Mouse (Mus musculus) MEL-GATA-1-ER (cell line): ENCODE measurements around the gene Ate1.
A peak's percentile ranks its signal among the peaks of the same experiment; 100 is the strongest.
"Not testable (repeated sequence)": the region's sequence is repeated elsewhere in the genome, so short reads cannot be mapped to it uniquely, and the experiment has no call there.

ENCODE experiments used
- DNase-seq: peaks from one replicate; pipeline ENCODE4 v3.0.0-alpha.2; 2012; ENCODE audit warnings: low read depth; ENCODE audit errors: extremely low read depth

Gene Ate1

GRCm38 (mm10) chr7:130520049-130520425 is at the start of gene Ate1:
TSS of gene Ate1 (minus strand) at chr7:130520369.
- no peak for DNase-seq

GRCm38 (mm10) chr7:130568783-130569436 is 48.7 kb upstream of the Ate1 start:
- DNase-seq = no peak

DNA sequence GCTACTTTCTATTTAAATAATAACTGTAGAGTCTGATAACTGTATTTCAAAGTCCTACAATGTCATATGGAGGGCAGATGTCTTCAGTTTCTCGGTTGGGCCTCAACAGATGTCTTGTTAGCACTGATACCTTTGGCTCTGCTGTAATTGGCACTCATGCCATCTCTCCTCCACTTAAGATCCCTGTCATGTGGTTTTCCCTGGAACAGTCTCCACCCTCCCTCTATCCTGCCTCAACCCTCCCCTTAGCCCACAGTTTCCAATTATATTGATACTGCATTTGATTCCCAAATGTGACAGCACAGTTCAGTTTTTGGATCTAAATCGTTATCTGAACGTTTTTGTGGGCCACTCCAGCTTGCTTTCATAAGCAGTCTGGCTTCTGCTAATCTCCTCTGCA is 44.4 kb upstream of the Ate1 start:
- no peak for DNase-seq

DNA sequence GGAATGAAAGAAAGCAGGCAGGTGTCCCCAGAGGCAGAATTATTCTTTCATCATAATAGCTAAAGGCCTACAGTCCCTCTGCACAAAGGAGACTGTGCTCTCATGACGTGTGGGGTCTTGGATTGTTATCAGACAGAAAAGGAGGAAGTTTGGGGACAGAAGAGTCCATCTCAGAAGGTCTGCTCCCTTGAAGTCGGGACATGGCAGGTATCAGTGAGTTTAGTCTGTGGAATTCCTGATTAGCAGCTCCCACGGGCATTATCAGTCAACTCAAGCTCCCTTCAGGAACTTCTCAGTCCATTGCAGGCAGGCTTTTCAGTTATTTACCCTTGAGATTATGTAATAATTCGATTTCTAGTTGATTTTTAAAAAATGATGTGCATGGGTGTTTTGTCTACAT is 43.7 kb upstream of the Ate1 start:
- DNase-seq = peak; percentile 24

DNA sequence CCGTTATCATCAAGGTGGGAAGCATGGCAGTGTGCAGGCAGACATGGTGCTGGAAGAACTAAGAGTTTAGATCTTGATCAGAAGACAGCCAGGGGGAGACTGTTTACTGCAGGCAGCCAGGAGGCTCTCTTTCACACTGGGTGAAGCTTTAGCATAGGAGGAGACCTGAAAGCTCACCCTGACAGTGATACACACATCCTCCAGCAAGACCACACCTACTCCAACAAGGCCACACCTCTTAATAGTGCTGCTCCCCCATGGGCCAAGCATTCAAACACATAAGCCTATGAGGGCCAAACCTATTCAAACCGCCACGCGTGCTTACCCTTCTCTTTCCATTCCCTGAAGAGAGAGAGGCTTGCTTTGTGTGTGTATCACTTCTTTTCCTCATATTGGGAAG is 43.1 kb upstream of the Ate1 start:
- no peak for DNase-seq

GRCm38 (mm10) chr7:130560933-130561332 is 40.8 kb upstream of the Ate1 start:
- DNase-seq = peak; percentile 27

GRCm38 (mm10) chr7:130558592-130558991 is 38.4 kb upstream of the Ate1 start:
- DNase-seq = no peak

DNA sequence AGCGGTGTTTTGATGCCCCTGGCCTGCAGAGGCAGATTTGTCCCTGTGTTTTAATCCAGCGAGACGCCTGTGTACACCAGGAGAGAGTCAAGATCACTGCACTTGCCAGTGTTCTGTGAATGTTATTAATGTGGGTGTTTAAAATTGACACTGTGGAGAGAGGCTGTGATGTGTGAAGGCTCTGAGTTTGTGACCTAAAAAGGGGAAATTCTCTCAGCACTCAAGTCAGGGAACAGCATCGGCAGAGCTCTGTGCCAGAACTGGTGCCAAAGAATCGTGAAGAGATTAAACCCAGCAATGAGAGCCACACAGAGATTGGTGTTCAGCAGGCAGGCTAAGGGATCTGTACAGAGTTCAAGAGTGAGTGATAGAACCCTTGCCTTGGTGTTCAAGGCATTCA is 35.4 kb upstream of the Ate1 start:
- DNase-seq = no peak

DNA sequence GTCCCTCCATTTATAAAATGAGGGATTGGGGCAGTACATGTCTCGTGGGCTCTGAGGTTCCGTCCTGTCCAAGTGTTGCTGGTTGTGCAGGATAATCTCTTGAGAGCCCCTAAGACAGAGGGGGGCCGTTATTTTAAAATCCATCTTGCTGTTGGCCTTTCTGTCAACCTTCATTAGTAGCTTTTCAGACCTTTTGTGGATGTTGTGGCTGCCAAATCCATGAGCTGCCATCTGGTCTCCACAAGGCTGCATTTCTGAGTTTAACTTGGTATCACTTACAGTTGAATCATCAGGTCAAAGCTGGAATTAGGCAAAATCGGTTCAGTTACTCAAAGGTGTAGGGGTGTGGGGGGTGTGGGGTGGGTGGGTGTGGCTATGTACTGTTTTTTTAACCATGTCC is 33.2 kb upstream of the Ate1 start:
- DNase-seq = no peak

- DNase-seq = no peak
These were observed 32.6 kb upstream of the Ate1 start for GRCm38 (mm10) chr7:130552780-130553179.

- DNase-seq = no peak
These were observed 27.5 kb upstream of the Ate1 start for GRCm38 (mm10) chr7:130547635-130548175.

DNA sequence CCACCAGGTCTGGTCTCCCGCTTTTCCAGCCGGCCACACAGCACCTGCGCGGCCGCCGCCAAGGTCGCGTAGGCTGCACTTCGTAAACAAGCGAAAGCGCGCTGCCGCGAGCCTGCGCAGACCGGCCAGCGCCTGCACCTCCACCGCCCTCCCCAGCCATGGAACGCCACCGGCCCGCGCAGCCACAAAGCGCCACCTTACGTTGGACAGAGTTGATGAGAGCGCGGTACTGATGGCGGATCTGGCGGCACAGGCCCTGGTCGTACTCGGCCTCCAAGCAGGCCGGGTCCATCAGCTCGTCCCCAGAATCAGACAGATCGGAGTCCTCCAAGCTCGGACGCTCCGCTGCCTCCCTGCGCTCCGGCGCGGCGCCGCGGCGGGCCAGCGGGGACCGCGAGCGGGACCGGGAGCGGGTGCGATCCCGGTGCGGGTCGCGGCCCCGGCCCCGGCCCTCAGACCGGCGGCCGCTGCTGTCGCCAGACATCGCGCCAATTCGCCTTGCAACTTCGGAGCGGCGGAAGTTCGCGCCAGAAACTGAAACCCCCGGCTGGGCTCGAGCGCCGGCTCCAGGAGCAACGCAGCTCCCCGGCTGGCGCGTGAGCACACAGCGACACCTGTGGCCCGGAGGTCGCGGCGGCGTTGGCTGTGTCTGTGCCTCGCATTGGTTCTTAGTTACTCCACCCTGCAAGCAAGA is 26.8 kb upstream of the Ate1 start:
- DNase-seq = peak; percentile 80

DNA sequence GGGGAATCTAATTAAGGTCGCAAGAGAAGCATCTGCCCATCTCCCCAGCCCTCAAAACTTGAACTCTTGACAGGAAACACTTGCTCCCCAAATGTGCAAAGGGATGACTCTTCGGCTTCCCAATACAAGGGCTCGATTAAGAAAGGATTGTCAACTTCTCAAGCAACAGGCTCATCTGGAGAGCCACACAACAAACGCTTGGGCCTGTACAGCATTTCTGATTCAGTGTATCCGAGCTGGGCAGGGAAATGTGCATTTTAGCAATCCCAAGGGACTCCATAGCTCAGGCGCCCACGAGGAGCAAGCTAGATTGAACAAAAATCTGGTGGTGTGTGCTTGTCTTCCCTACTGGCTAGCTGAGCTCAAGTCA is 26.2 kb upstream of the Ate1 start:
- no peak for DNase-seq

DNA sequence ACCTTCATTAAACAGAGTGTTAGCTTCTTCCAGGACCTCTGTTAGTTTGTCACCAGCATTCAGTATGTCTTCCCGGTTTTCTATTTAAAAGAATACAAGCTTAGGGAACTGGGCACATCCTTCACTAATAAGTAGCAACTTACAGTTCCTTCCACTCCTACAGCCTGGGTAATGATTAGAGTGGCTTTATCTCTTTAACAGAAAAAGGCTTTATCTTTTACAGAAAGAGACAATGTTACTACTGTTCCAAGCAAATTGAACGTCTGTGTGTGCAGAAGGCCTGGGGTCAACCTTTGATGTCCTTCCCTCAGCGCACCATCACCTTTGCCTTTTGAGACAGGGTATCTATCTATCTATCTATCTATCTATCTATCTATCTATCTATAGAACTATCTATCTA is 25.7 kb upstream of the Ate1 start:
- DNase-seq = no peak

DNA sequence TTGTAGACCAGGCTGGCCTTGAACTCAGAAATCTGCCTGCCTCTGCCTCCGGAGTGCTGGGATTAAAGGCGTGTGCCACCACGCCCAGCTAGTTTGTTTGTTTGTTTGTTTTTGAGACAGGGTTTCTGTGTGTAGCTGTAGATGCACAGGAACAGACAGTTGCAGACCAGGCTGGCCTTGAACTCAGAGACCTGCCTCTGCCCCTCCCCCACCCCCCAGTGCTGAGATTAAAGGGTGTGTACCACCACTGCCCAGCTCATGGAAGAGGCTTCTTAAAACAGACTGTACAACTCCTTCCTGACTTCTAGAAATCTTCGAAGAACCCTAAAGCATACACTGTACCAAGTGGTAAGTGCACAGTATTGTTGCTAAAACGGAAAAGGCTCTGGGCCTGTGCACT is 25.2 kb upstream of the Ate1 start:
- DNase-seq = no peak

DNA sequence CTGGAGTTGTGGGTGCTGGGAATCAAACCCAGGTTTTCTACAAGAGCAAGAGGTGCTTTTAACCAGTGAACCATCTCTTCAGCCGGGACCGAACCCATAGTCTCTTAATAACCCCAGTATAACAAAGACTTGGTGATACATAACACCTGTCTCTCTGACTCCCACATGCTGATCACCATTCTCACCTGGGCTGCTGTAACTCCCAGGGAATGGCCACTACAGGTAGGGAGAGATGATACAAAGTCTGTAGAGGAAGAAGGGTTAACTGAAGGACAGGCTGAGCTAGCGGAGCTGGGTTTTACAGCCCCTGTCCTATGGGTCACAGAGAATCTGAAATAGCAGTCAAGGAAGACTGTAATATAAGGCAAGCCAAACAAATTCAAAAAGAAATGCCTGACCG is 23.0 kb upstream of the Ate1 start:
- no peak for DNase-seq

DNA sequence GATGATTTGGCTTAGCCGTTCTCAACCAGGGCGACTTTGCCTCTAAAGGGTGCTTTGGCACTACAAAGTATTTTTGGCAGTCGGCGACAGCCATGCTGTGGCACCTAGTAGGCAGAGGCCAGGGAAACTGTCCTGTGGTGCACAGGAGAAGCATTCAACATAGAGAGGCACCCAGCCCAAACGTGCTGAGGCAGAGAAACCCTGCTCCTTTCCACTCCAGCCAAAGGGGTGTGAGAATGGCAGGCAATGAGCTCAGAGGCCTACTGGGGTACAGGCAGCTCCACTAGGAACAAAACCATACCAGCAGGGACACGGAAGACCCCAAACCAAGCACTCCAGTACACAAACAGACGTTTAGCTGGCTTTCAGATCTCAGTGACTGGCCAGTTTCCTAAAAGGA is 20.0 kb upstream of the Ate1 start:
- no peak for DNase-seq

- DNase-seq = no peak
These were observed 16.9 kb upstream of the Ate1 start for GRCm38 (mm10) chr7:130537068-130537467.

- no peak for DNase-seq
These were observed 15.0 kb upstream of the Ate1 start for GRCm38 (mm10) chr7:130535174-130535573.

DNA sequence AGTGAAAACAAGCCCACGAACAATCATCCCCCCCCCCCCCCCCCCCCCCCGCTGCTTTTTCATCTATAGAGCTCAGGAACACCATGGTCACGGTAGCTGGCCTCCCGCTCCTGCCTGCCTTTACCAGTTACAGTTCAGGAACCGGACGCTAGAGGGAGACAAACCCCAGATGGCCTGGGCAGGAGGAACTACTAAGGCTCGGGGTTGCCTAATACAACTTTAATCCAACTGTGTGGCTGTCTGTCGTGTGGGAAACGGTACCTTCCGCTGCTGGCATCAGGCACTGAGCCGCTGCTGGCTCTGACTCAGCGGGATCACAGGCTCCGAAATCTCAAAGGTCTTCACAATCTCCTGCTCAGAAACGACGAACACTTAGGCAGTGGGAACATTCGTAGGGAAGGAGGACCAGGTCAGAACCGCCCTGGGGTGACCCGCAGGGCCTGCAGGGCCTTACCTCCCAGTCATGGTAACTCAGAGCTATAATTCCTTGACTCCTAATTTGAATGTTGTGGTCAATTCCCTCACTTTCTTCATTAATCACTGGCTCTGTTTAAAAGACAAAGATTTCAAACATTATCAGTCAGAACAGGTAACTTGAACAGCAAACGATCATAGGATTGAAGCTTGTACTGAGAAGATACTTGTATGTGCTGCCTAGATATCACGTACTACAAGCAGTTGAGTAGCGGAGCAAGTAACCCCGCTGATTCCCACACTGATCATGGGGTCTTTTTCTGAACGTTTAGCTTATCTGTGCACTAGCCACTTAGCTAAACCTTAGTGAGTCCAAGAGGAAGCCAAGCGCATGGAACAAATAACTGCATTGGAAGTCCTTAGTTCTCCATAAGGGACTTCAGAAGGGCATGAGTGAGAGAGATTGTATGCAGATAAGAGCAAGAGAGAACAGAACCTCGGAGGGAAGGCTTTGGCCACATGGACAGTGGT is 13.4 kb upstream of the Ate1 start:
- DNase-seq = peak; percentile 74

DNA sequence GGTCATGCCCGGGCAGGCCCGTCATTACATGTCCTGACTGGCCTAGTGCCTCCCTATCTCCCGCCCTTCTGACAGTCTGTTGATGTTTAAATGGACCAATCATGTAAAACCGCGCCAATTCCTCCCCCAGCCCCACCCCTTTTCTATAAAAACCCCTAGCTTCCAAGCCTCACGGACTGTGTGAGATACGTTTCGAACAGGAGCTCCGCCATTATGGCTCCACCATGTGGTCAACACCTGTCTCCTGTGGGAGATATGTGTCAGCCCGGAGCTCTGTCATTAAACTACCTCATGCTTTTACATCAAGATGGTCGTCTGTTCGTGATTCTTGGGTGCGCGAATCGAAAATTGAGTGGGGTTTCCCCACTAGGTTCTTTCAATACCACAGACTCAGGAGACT is 11.0 kb upstream of the Ate1 start:
- not testable (repeated sequence) for DNase-seq

DNA sequence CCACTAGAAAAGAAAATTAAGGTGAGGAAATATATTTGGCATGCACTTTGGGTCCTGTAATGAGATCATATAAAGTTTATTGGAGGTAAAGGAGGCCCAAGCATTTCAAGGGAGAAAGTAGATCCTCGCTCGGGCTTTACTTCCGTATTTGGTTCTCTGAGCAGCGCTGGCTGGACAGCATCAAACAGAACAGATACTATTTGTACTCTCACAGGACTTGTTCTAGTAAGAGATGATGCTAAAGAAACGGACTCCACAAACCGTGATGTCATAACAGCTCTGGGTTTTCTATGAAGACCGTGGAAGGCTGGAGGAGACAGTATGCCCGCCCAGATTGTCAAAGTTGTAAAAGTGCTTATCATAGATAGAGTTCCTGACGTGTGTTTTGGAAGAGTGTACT is 7.1 kb upstream of the Ate1 start:
- DNase-seq = no peak
